Mouse (Mus musculus) monocyte, adult 5-6 weeks (primary cell): ENCODE data around the gene Rnls. TPM values are rescaled to one million over a fixed set of nuclear protein-coding genes. Genes with fewer than 3 reads are reported as not detected.

ENCODE experiments used
- ATAC-seq: fragments of 153-309, 156-312 bp; replicated peaks from 2 replicates; pipeline ENCODE4 v1.8.0; 2017; ENCODE audit warnings: mild to moderate bottlenecking; ENCODE audit not compliant: low TSS enrichment, insufficient number of reproducible peaks, severe bottlenecking, poor library complexity, low FRiP score
- total RNA-seq: library from RNA; stranded (forward); fragments of 200-1000, 200-491, 200-594 nt; gene quantifications from 3 replicates; pipeline ENCODE4 v1.2.3, GENCODE M21; 2017

Rnls gene
- total RNA-seq, 1 experiment from 2014 or later, result 1.4 TPM

DNA sequence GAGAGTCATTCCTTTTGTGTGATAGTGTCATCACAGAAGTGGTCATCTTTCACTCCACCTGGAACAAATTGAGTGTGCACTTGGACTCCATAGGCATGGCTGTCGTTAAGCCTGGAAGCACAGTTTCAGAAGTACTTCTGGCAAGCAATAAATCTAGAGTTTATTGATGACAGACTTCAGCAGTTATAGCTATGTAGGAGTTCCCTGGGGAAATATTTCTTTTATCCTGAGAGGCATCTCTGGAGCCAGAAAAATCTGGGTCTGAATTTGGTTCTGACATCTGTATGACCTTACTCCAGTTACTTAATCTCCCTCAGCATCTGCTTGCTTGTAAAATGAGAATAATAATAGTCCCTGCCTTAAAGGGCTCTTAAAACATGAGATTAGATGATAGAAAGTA, 184.1 kb downstream of the Rnls start:
- no peak for ATAC-seq

GRCm38 (mm10) chr19:33205389-33205788, 186.7 kb downstream of the Rnls start:
- no peak for ATAC-seq

- ATAC-seq, result no peak
Measured at GRCm38 (mm10) chr19:33202422-33202821, 189.7 kb downstream of the Rnls start.

DNA sequence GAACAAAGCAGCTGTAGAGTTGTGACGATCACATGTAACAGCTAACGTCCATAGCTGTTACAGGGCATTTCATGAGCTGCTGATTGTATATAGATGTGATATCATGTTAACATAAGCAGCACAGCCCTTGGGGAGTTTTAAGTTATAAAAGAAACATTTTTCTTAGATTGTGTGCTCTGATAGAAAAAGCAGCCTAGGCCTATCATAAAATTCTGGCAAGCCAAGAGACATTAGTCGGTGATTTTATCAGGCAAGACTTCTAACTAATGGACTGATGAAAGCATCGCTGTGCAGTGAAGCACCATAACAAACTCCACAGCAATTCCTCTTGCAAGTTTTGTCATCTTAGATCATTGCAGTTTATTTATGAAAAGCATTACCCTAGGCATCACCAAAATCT, 190.9 kb downstream of the Rnls start:
- ATAC-seq, result no peak

DNA sequence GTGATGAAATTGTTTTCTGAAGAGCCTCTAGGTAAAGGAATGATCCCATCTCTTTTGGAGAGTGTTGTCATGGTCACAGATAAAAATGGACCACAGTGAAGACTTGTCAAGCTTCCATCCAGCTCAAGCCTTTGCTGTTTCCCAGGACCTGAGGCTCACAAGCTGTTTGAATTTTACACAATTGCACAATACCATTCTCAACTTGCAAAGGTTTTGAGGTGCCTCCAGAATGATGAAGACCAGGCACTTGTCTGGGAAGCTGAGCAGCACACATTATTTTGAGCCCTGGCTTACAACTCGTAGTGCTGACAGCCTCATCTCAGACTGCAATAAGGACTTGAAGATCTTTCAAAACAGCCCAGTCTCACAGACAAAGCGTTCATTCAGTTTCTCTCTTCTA, 200.0 kb downstream of the Rnls start:
- ATAC-seq, result no peak

DNA sequence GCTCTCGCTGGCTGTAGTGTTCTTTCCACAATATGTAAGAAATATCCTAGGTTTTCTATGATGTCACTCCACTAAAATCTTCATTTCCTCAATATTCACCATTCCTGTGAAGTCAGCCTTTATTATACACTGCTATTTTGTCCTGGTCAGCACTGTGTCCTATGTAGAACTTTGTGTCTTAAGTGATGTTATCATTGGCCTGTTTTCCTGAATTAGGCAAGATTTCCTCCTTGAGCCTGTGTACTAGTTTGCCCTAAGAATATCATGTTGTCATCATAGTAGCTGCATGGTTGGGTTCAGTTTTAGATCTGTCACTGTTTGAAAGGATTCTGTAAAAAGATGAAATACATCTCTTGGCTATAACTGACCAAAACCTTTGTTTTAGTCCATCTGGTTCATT, 203.3 kb downstream of the Rnls start:
- ATAC-seq, result no peak

GRCm38 (mm10) chr19:33179595-33179994, 212.5 kb downstream of the Rnls start:
- ATAC-seq, result no peak

DNA sequence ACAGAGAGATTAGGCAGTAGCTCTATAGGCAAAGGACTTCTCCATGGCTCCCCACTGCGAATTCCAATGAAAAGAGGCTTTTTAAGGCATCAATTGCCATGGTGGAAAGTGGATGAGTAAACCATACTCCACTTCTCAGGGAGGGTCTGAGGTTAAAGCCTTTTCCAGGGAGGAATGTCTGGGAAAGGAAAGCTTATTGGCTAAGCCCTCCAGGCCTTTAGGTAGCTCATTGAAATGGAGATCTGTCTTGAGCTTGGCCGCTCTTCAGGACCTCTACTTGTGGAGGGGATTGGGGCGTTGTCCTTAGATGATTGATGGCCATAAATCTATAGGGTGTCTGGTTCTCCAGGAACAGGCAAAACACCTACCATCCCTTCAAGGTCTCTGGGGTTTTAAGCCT, 213.2 kb downstream of the Rnls start:
- no peak for ATAC-seq

DNA sequence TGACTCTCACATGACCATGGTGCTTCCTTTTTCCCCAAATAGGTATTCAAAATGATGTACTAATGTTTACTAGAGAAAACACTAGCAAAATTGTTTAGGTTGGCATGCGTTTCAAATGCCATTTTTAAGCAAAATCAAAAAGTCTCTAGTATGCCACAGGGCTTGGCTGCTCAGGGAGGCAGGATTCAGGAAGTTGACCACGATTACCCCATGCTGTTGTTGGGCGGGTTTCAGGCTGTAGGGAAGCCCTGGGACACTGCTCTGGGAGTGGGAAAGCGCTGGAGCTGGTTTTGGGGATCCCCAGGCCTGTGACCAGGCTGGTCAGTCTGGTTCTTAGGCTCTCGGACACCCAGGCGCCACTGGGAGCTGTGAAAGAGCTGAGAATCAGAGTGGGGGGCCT, 213.7 kb downstream of the Rnls start:
- no peak for ATAC-seq

DNA sequence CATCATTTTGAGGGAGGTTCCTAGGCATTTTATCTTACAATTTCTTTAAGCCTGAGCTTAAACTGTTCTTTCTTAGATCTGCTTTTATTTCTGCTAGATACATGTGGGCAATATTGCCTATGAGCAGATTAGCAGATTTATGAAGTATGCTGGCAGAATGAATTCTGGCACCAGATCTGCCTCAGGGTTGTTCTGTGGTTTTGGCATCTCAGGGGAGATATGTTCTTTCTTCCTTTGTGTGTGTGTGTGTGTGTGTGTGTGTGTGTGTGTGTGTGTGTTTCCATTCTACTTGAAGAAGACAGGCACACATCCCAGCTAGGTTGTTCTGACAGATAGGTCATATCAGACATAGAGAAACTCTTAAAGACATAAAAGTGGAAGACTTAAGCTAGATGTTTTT, 218.1 kb downstream of the Rnls start:
- no peak for ATAC-seq

GRCm38 (mm10) chr19:33169881-33170280, 222.2 kb downstream of the Rnls start:
- no peak for ATAC-seq

DNA sequence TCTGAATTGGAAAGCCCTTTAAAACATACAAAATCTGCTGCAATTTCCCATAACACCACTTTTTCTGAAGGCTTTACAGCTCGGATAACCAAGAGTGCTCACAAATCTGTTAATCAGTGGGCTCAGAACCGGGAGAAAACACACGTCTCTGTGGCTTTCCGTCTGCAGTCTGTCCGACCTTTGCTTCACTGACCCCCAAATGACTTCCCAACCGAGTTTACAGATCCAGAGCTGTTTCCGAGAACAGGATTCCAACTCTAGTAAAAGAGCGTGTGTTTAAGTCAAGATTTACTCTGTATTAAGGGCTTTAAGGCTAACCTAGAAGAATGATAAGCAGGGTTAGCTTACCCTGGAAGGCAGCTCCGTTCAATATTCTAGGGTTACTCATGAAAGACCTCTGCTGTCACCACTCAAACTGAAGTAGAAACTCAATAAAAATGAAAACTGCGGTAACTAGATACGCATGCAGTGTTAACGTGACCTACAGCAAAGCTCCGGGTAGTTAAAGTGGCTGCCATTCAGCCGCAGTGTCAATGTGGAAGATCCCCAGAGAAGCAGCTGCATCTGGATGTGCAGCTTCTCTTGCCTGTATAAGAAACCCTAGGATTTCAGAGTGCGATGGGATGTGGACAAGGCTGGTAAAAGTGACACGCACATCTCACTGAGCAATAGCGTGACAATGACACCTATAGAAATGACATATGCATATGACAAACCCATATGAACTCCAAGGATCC, 224.4 kb downstream of the Rnls start:
- ATAC-seq, result no peak

DNA sequence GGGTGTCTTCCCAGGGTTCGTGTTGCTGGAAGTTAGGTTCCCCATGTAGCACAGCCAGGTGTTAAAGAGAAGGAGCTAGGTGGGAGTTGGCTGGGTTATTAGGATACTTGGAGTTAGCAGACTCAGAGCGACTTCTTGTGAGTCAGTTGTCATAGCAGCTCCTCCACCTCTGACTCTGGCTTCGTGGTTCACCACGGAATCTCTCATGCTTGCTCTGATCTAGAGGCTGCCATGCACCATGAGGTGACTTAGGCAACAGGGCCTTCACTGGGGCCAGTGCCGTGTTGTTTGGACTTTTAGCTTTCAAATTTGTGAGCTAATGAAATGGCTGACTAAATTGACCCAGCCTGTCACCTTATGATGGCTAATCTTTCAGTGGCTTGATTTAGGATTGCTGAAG, 227.3 kb downstream of the Rnls start:
- no peak for ATAC-seq

DNA sequence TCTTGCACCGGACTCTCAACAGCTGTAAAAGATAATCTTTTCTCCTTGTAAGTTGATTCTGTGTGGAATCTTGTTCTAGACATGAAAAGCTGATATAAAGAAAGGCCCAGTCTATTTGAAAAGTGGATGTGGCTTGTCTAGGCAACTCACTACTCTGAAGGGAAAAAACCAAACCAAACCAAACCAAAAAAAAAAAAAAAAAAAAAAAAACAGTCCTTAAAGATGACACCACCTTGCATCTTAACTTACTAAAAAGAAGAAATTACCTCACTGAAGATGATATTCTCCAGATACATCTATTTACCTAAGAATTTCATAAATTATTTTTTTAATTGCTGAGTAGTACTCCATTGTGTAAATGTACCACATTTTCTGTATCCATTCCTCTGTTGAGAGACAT, 230.2 kb downstream of the Rnls start:
- no peak for ATAC-seq

GRCm38 (mm10) chr19:33159897-33160296, 232.2 kb downstream of the Rnls start:
- ATAC-seq, result no peak

DNA sequence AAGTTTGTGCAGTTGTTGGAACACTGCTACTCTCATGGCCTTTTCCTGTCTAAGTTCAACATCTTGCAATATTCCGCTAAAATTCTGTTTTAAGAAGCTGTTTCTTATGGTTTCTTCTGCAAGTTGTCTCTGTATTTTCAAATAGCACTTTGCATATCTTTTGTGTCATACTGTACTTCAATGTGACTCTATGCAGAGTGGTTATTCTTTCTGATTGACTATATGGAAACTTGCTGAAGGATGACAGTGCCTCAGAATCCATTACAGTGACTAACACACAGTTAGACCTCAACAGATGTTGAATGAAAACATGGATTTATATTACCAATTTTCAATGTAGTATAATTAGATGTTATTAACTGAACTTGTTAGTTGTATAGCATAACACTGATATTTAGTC, 232.9 kb downstream of the Rnls start:
- no peak for ATAC-seq

DNA sequence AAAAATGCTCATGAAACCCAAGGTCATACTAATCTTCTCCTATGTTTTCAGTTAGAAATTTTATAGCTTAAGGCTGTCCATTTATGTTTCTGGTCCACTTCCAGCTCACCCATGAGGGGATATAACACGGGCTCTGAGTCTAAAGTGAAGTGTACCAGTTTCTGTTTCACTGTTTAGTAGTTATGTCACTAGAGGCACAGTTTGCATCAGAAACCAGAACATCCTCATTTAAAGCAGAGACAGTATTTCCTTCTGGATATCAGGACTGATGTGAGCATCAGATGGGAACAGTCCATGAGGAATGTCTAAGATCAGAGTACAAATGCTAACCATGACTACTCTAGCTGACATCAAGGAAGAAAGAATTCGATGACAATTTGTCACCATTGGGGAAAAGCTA, 233.9 kb downstream of the Rnls start:
- ATAC-seq, result no peak

DNA sequence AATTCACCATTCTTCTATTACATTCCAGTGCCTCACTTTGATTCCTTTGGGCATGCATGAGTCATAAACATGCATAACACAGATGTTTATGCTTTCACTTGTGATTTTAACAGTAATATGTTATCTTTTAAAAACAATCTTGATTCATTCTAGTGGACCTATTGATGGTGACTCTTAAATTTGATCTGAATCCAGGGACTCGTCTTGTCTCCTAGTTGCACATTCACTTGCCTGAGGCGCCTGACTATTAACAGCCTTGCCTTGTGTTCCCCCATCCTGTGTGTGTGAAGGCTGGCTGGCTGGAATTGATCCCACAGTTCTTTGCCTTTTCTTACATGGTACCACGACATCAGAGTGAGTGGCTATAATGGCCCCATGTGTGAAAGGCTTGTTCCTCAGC, 243.7 kb downstream of the Rnls start:
- ATAC-seq, result no peak

GRCm38 (mm10) chr19:33143198-33143597, 248.9 kb downstream of the Rnls start:
- ATAC-seq, result no peak

GRCm38 (mm10) chr19:33137316-33137715, 254.8 kb downstream of the Rnls start:
- no peak for ATAC-seq

- peak; percentile 25; the same call in 1 of the 2 replicates for ATAC-seq
Measured at GRCm38 (mm10) chr19:33122611-33123226, 269.4 kb downstream of the Rnls start.
